Mouse (Mus musculus) stomach, postnatal 0 days (tissue): Measurements from ENCODE around the gene Olfr1513. TPM values are rescaled to one million over a fixed set of nuclear protein-coding genes. Genes with fewer than 3 reads are reported as not detected.

Experiments
- ATAC-seq: fragments of 200-750 bp; cut with Nextera tagmentation; 2 replicates; pipeline ENCODE4 v1.8.0; 2017; ENCODE audit not compliant: low FRiP score, low TSS enrichment
- DNase-seq: peaks from one replicate; pipeline ENCODE4 v3.0.0-alpha.2; 2016; ENCODE audit warnings: low spot score
- H3K27ac ChIP-seq: fragments of 300-500 bp; sonication (generic); replicated peaks from 2 replicates; pipeline ENCODE4 v1.5.1; 2014; ENCODE audit warnings: mild to moderate bottlenecking, control low read depth
- H3K27me3 ChIP-seq: fragments of 300-500 bp; sonication (generic); 2 replicates; pipeline ENCODE4 v1.6.1; 2014; ENCODE audit warnings: low read length; ENCODE audit not compliant: control insufficient read depth, insufficient read depth
- H3K36me3 ChIP-seq: fragments of 300-500 bp; sonication (generic); 2 replicates; pipeline ENCODE4 v1.6.1; 2014; ENCODE audit warnings: low read length, mixed read lengths; ENCODE audit not compliant: control insufficient read depth, insufficient read depth
- H3K4me1 ChIP-seq: fragments of 300-500 bp; sonication (generic); replicated peaks from 2 replicates; pipeline ENCODE4 v1.6.1; 2014; ENCODE audit warnings: antibody characterized with exemption; ENCODE audit not compliant: control insufficient read depth, insufficient read depth
- H3K4me2 ChIP-seq: fragments of 300-500 bp; sonication (generic); replicated peaks from 2 replicates; pipeline ENCODE4 v1.6.1; 2014; ENCODE audit warnings: low read depth, mild to moderate bottlenecking, control low read depth, moderate library complexity
- H3K4me3 ChIP-seq: fragments of 300-500 bp; sonication (generic); 2 replicates; pipeline ENCODE4 v1.5.1; 2014; ENCODE audit warnings: low read depth, low read length, control low read depth
- H3K9ac ChIP-seq: fragments of 300-500 bp; sonication (generic); 2 replicates; pipeline ENCODE4 v1.6.1; 2014; ENCODE audit warnings: mild to moderate bottlenecking, low read length, control low read depth, mixed read lengths
- H3K9me3 ChIP-seq: fragments of 300-500 bp; sonication (generic); 2 replicates; pipeline ENCODE4 v1.6.1; 2016; ENCODE audit warnings: low read length; ENCODE audit not compliant: control insufficient read depth
- CTCF ChIP-seq: IDR thresholded peaks from 2 replicates; pipeline ENCODE4 v1.5.1; 2016; ENCODE audit warnings: antibody characterized with exemption, low read depth, mild to moderate bottlenecking, moderate library complexity
- EP300 ChIP-seq: optimal IDR thresholded peaks from 2 replicates; pipeline ENCODE3; 2016; ENCODE audit warnings: antibody characterized with exemption
- WGBS: fragments of 180-500 bp; shearing (Covaris S2); extraction: QIAGEN DNeasy Blood & Tissue Kit; methylation state at CpG from one replicate; pipeline ENCODE4 v1.1.7; 2014; 5-methylcytosine and 5-hydroxymethylcytosine counted together
- polyA plus RNA-seq: library from polyadenylated mRNA; unstranded; fragments of >200 nt; fragmentation: Nextera tagmentation; extraction: Ambion mirVana; gene quantifications from 2 replicates; pipeline ENCODE4 v1.2.1, GENCODE M21; 2015

The Olfr1513 gene
- polyA plus RNA-seq, 1 experiment from 2014 or later = not detected

GRCm38 (mm10) chr14:52325890-52326289 lies 30.3 kb downstream of the Olfr1513 start:
- Histone ChIP-seq H3K27ac (no peak overlapping the region), H3K4me2 (no peak overlapping the region), H3K27me3 (no peaks in the 10 kb centered on the region), H3K9ac (no peak overlapping the region), H3K36me3 (no peaks in the 10 kb centered on the region), H3K4me3 (no peak overlapping the region), H3K9me3 (no peaks in the 10 kb centered on the region), H3K4me1 (no peaks in the 10 kb centered on the region; the same call in 1 of the 2 replicates)
- 15% methylated on average over 4 of the region's 4 CpGs for WGBS
- no peak for ATAC-seq
- TF ChIP-seq EP300 (no peak), CTCF (peak; percentile 53)
- DNase-seq = no peak

GRCm38 (mm10) chr14:52319361-52319760 lies 36.8 kb downstream of the Olfr1513 start:
- Histone ChIP-seq H3K27ac (no peak overlapping the region), H3K4me1 (0 out of 2 replicates have a peak, but pooled peaks cover 3% of the 10 kb centered on the region), H3K4me3 (no peak overlapping the region), H3K4me2 (no peak overlapping the region), H3K9ac (no peak overlapping the region), H3K9me3 (no peaks in the 10 kb centered on the region), H3K36me3 (no peaks in the 10 kb centered on the region), H3K27me3 (no peaks in the 10 kb centered on the region)
- 41% methylated on average over 6 of the region's 6 CpGs for WGBS
- DNase-seq (no peak), ATAC-seq (no peak)
- no peak for TF ChIP-seq CTCF
- TF ChIP-seq EP300 = no peak

- H3K27me3 ChIP-seq = no peaks in the 10 kb centered on the region
- peak overlapping the region; percentile 73 for H3K4me2 ChIP-seq
- H3K36me3 ChIP-seq = no peaks in the 10 kb centered on the region
- H3K9ac ChIP-seq = peak overlapping the region; percentile 77
- 0 out of 2 replicates have a peak overlapping the region, but pooled peaks have one; percentile 35 for H3K27ac ChIP-seq
- H3K9me3 ChIP-seq = no peaks in the 10 kb centered on the region
- DNase-seq = no peak
- 0 out of 2 replicates have a peak, but pooled peaks cover 3% of the 10 kb centered on the region for H3K4me1 ChIP-seq
- TF ChIP-seq EP300 (no peak), CTCF (no peak)
- H3K4me3 ChIP-seq = peak overlapping the region; percentile 66
- ATAC-seq = peak; percentile 56
- 14% methylated on average over 16 of the region's 16 CpGs for WGBS
Measured at GRCm38 (mm10) chr14:52316441-52317225, 39.6 kb downstream of the Olfr1513 start.

- Histone ChIP-seq H3K36me3 (no peaks in the 10 kb centered on the region), H3K27me3 (no peaks in the 10 kb centered on the region), H3K9ac (peak overlapping the region; percentile 77), H3K27ac (peak overlapping the region; percentile 67), H3K9me3 (no peaks in the 10 kb centered on the region), H3K4me3 (peak overlapping the region; percentile 66), H3K4me2 (peak overlapping the region; percentile 73), H3K4me1 (0 out of 2 replicates have a peak, but pooled peaks cover 3% of the 10 kb centered on the region)
- DNase-seq (peak; percentile 59), ATAC-seq (peak; percentile 75)
- no peak for TF ChIP-seq CTCF
- under 1% methylated on average over 33 of the region's 41 CpGs for WGBS
Measured at GRCm38 (mm10) chr14:52315792-52316440, 40.3 kb downstream of the Olfr1513 start.

GRCm38 (mm10) chr14:52315283-52315780 lies 40.9 kb downstream of the Olfr1513 start:
- H3K27me3 ChIP-seq = no peaks in the 10 kb centered on the region
- no peak for TF ChIP-seq EP300
- no peak for TF ChIP-seq CTCF
- peak overlapping the region; percentile 77 for H3K9ac ChIP-seq
- no peak overlapping the region; the same call in 1 of the 2 replicates for H3K27ac ChIP-seq
- no peak for ATAC-seq
- no peaks in the 10 kb centered on the region for H3K9me3 ChIP-seq
- 0 out of 2 replicates have a peak, but pooled peaks cover 3% of the 10 kb centered on the region for H3K4me1 ChIP-seq
- DNase-seq = no peak
- H3K36me3 ChIP-seq = no peaks in the 10 kb centered on the region
- peak overlapping the region; percentile 73 for H3K4me2 ChIP-seq
- H3K4me3 ChIP-seq = peak overlapping the region; percentile 66
- WGBS = 9% methylated on average over 17 of the region's 17 CpGs
